Comparison of ENCODE assay signal across 8 mouse cellular contexts in the genomic region with DNA sequence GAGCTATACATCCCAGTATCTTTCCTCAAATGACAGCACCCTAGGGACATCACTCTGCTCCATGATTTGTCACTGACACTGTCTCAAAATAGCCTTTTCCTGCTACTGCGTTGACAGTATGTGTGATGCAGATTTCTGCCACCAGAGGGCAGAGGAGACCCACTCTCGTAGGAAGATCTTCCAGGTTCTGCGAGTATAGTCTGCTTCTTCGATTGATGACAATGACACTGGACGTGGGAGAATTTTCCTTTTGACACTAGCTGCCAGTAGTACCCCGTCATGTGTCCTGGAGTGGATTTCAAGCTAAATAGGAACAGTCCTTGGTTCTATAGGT. TPM values are rescaled to one million over a fixed set of nuclear protein-coding genes. Genes with fewer than 3 reads are reported as not detected.
DNase-seq lines count a peak whose midpoint lies in the region; ATAC-seq and TF ChIP-seq lines count a peak whose summit lies in the region.

No protein-coding gene starts in this region.

- peak; percentile 98 for TF ChIP-seq CTCF in heart, adult 2 months (IDR thresholded peaks at IDR 0.05)

- intact Hi-C loops in heart, adult 2 months (cut with DNase I), result loop anchor here (5.0 kb wide), 1 partner anchor 594 kb away; no protein-coding TSS in a partner anchor
- intact Hi-C loops in heart, postnatal 25 days (cut with DNase I), result loop anchor here (5.0 kb wide), 1 partner anchor 589 kb away; no protein-coding TSS in a partner anchor

- H3K9ac ChIP-seq in heart, adult 2 months (ENCODE audit: low read depth, low read length), result no peak overlapping the region
- no peak overlapping the region for H3K9ac ChIP-seq in forebrain, embryonic 12.5 days
- no peak overlapping the region for H3K9ac ChIP-seq in hindbrain, embryonic 13.5 days

- peak; percentile 61; the same call in 1 of the 2 replicates for TF ChIP-seq EP300 in heart, adult 2 months (IDR thresholded peaks at IDR 0.05; ENCODE audit: insufficient read depth, low read depth, low read length)

- H3K27ac ChIP-seq in heart, adult 2 months, result no peak overlapping the region
- no peak overlapping the region for H3K27ac ChIP-seq in forebrain, embryonic 12.5 days
- H3K27ac ChIP-seq in hindbrain, embryonic 13.5 days, result no peak overlapping the region

- no peaks in the 10 kb centered on the region for H3K36me3 ChIP-seq in heart, adult 2 months (ENCODE audit: control insufficient read depth, insufficient read depth, low read length)
- H3K36me3 ChIP-seq in forebrain, embryonic 12.5 days (replicated peaks), result no peaks in the 10 kb centered on the region
- no peaks in the 10 kb centered on the region for H3K36me3 ChIP-seq in hindbrain, embryonic 13.5 days

- H3K4me3 ChIP-seq in heart, adult 2 months, result no peak overlapping the region
- H3K4me3 ChIP-seq in forebrain, embryonic 12.5 days (replicated peaks), result no peak overlapping the region
- no peak overlapping the region for H3K4me3 ChIP-seq in hindbrain, embryonic 13.5 days

- no peak for TF ChIP-seq POLR2A in heart, adult 2 months (IDR thresholded peaks at IDR 0.05; ENCODE audit: insufficient read depth, low read depth, low read length)

- no peaks in the 10 kb centered on the region for H3K27me3 ChIP-seq in heart, adult 2 months (ENCODE audit: control insufficient read depth, insufficient read depth, low read length)
- H3K27me3 ChIP-seq in forebrain, embryonic 12.5 days, result no peaks in the 10 kb centered on the region
- no peaks in the 10 kb centered on the region for H3K27me3 ChIP-seq in hindbrain, embryonic 13.5 days

- WGBS in heart, adult 2 months, result 5% methylated on average over 6 of the region's 6 CpGs
- 16% methylated on average over 6 of the region's 6 CpGs for WGBS in forebrain, embryonic 12.5 days
- WGBS in hindbrain, embryonic 13.5 days, result 10% methylated on average over 6 of the region's 6 CpGs

- no peaks in the 10 kb centered on the region; the same call in 1 of the 2 replicates for H3K4me1 ChIP-seq in heart, adult 2 months (ENCODE audit: control insufficient read depth, insufficient read depth, low read length)
- H3K4me1 ChIP-seq in forebrain, embryonic 12.5 days, result no peaks in the 10 kb centered on the region
- H3K4me1 ChIP-seq in hindbrain, embryonic 13.5 days (replicated peaks), result no peaks in the 10 kb centered on the region

- no peak overlapping the region for H3K4me2 ChIP-seq in forebrain, embryonic 12.5 days
- H3K4me2 ChIP-seq in hindbrain, embryonic 13.5 days, result no peak overlapping the region

- no peaks in the 10 kb centered on the region for H3K79me2 ChIP-seq in heart, adult 2 months (replicated peaks; ENCODE audit: control insufficient read depth, insufficient read depth, low read length)

- peak; percentile 60; the same call in 1 of the 2 replicates for ATAC-seq in forebrain, embryonic 12.5 days (ENCODE audit: low FRiP score)
- ATAC-seq in hindbrain, embryonic 13.5 days (ENCODE audit: low FRiP score), result peak; percentile 49

- peak; percentile 41 to 66 for DNase-seq in heart, adult 2 months
- no peak for DNase-seq in heart, postnatal 25 days (ENCODE audit: low spot score)
- peak; percentile 43 for DNase-seq in c-Kit-positive CD71-positive TER-119-negative erythroid progenitor cells, embryonic 14.5 days (ENCODE audit: low read depth)
- DNase-seq in layer of hippocampus, adult 9-11 months, result peak; percentile 53
- peak; percentile 39 for DNase-seq in lung, postnatal 25 days (ENCODE audit: low spot score)
- peak; percentile 81 to 85 for DNase-seq in right cerebral cortex, postnatal 10 days (ENCODE audit: low spot score in 2 of 2)

- H3K9me3 ChIP-seq in forebrain, embryonic 12.5 days, result no peaks in the 10 kb centered on the region
- no peaks in the 10 kb centered on the region for H3K9me3 ChIP-seq in hindbrain, embryonic 13.5 days

RNA-seq across cellular contexts. Expression of a gene that starts 31.9 kb away (rescaled TPM):
- total RNA-seq in heart, adult 2 months (2021), result 1 to 10 TPM; 3.7 to 4.2 TPM
- polyA plus RNA-seq in heart, adult 2 months (2012; rRNA removed), result 5.2 and 11.0 TPM in 2 replicates
- total RNA-seq in heart, postnatal 25 days (2021), result 1 to 10 TPM; 3.5 to 7.5 TPM
- 60.7 and 62.8 TPM in 2 replicates for polyA plus RNA-seq in forebrain, embryonic 12.5 days (2016; fragmentation: Nextera tagmentation; extraction: Ambion mirVana)
- polyA plus RNA-seq in hindbrain, embryonic 13.5 days (2015; fragmentation: Nextera tagmentation; extraction: Ambion mirVana), result 72.5 and 73.7 TPM in 2 replicates

RNA-seq across cellular contexts. Expression of a gene that starts 55.5 kb away (rescaled TPM):
- under 1 TPM in 1 of 2 experiments, not detected in 1; 0.57 TPM for total RNA-seq in heart, adult 2 months (2021)
- polyA plus RNA-seq in heart, adult 2 months (2012; rRNA removed), result 1.4 and 1.6 TPM in 2 replicates
- total RNA-seq in heart, postnatal 25 days (2021), result under 1 TPM in 1 of 2 experiments, not detected in 1; 0.36 TPM
- polyA plus RNA-seq in forebrain, embryonic 12.5 days (2016; fragmentation: Nextera tagmentation; extraction: Ambion mirVana), result 1.5 and 1.7 TPM in 2 replicates
- 1.5 and 2.0 TPM in 2 replicates for polyA plus RNA-seq in hindbrain, embryonic 13.5 days (2015; fragmentation: Nextera tagmentation; extraction: Ambion mirVana)
